ENCODE assay signal across 13 mouse cellular contexts in genomic region chr4:149999931-150000555, GRCm38 (mm10). TPM values are rescaled to one million over a fixed set of nuclear protein-coding genes. Genes with fewer than 3 reads are reported as not detected.
DNase-seq lines count a peak whose midpoint lies in the region; ATAC-seq lines count a peak whose summit lies in the region.
"Had no signal": no experiment of that assay in that cellular context is flagged by ENCODE, and none has a peak within 500 bp of the region (broad histone marks: within the 10 kb centered on the region; RNA-seq: fewer than 3 reads in every experiment).

No protein-coding gene starts in this region.

- 91% methylated on average over 15 of the region's 15 CpGs for WGBS in limb, embryonic 10.5 days

- no peak for ATAC-seq in cerebellum, adult (ENCODE audit: insufficient number of reproducible peaks, low FRiP score, low TSS enrichment)
- ATAC-seq: Patski had no signal

- DNase-seq in cerebellum, adult 9-11 months = peak; percentile 30
- peak; percentile 25 to 36 for DNase-seq in kidney, adult 8-10 months
- DNase-seq in kidney, postnatal 10 days = no peak
- no peak for DNase-seq in limb, embryonic 10.5 days (ENCODE audit: low spot score)
- no peak for DNase-seq in layer of hippocampus, adult 8-10 months (ENCODE audit: low spot score in 2 of 2)
- no peak for DNase-seq in left cerebral cortex, adult 9 months (ENCODE audit: low spot score in 2 of 2)
- DNase-seq: adrenal gland, postnatal 14 days; retina, postnatal 1 day had no signal

- H3K9me3 ChIP-seq in limb, embryonic 10.5 days (replicated peaks) = no peaks in the 10 kb centered on the region
- H3K9me3 ChIP-seq: midbrain, embryonic 10.5 days had no signal

- peaks cover 20% of the 10 kb centered on the region for H3K4me1 ChIP-seq in brown adipose tissue, adult 24 weeks (ENCODE audit: control insufficient read depth, insufficient read depth, insufficient read length, low read length)
- H3K4me1 ChIP-seq in limb, embryonic 10.5 days = peaks cover 56% of the 10 kb centered on the region

- H3K27ac ChIP-seq in brown adipose tissue, adult 24 weeks (replicated peaks; ENCODE audit: low read depth, low read length) = peak overlapping the region; percentile 94
- H3K27ac ChIP-seq in limb, embryonic 10.5 days = 0 out of 2 replicates have a peak overlapping the region, but pooled peaks have one; percentile 4
- H3K27ac ChIP-seq: layer of hippocampus, adult 2 months; midbrain, embryonic 10.5 days had no signal

- H3K36me3 ChIP-seq in limb, embryonic 10.5 days = no peaks in the 10 kb centered on the region
- H3K36me3 ChIP-seq: midbrain, embryonic 10.5 days had no signal

- H3K4me3 ChIP-seq in brown adipose tissue, adult 24 weeks (ENCODE audit: insufficient read depth, low read depth, low read length) = peak overlapping the region; percentile 74
- no peak overlapping the region for H3K4me3 ChIP-seq in limb, embryonic 10.5 days
- H3K4me3 ChIP-seq: layer of hippocampus, adult 2 months; midbrain, embryonic 10.5 days had no signal

- H3K27me3 ChIP-seq in limb, embryonic 10.5 days (ENCODE audit: low read depth, poor library complexity, severe bottlenecking) = no peaks in the 10 kb centered on the region
- H3K27me3 ChIP-seq: Patski had no signal

RNA-seq across cellular contexts. Expression of gene H6pd, which starts 8.8 kb away (rescaled TPM):
- 66.4 and 85.8 TPM in 2 replicates for polyA plus RNA-seq in brown adipose tissue, adult 24 weeks (2012; ENCODE audit: insufficient read depth, insufficient read length, missing spikeins)
- polyA plus RNA-seq in limb, embryonic 10.5 days (2016; fragmentation: Nextera tagmentation; extraction: Ambion mirVana) = 4.5 and 5.6 TPM in 2 replicates
- total RNA-seq in layer of hippocampus, adult 8-10 months (2022) = 10 to 100 TPM; 11.9 to 14.4 (median 14.1) TPM

RNA-seq across cellular contexts. Expression of gene Spsb1, which starts 45.2 kb away (rescaled TPM):
- polyA plus RNA-seq in brown adipose tissue, adult 24 weeks (2012; ENCODE audit: insufficient read depth, insufficient read length, missing spikeins) = 24.3 and 32.5 TPM in 2 replicates
- 13.7 and 18.8 TPM in 2 replicates for polyA plus RNA-seq in limb, embryonic 10.5 days (2016; fragmentation: Nextera tagmentation; extraction: Ambion mirVana)
- total RNA-seq in layer of hippocampus, adult 8-10 months (2022) = 10 to 100 TPM; 19.4 to 41.1 (median 33.3) TPM

Comparison
In these comparisons a context has a peak if more than half of its experiments do, and no peak if none do; other contexts are left out.
1. DNase-seq: peak in cerebellum, adult 9-11 months (single experiment) and kidney, adult 8-10 months (2 of 2); none in kidney, postnatal 10 days (single experiment), limb, embryonic 10.5 days (single experiment), layer of hippocampus, adult 8-10 months (0 of 2) and left cerebral cortex, adult 9 months (0 of 2).
2. RNA of gene H6pd, which starts 8.8 kb away (polyA plus RNA-seq): 66.4 to 85.8 TPM in brown adipose tissue, adult 24 weeks; 4.5 to 5.6 TPM in limb, embryonic 10.5 days; every median in the first group is over 10 times any median in the second.